Mouse (Mus musculus): ENCODE measurements around the gene Phf6. TPM values are rescaled to one million over a fixed set of nuclear protein-coding genes. Genes with fewer than 3 reads are reported as not detected.

The Phf6 gene
- polyA plus RNA-seq, 1 experiment, result 30.8 TPM

- TF ChIP-seq POLR2A (IDR thresholded peaks at IDR 0.05; ENCODE audit: insufficient read depth, low read length) (no peak), CTCF (IDR thresholded peaks at IDR 0.05; ENCODE audit: low read depth, low read length) (no peak), EP300 (IDR thresholded peaks at IDR 0.05; ENCODE audit: insufficient read depth, low read depth, low read length) (no peak)
- Histone ChIP-seq H3K4me3 (ENCODE audit: low read depth, low read length) (no peak overlapping the region), H3K9ac (ENCODE audit: low read depth, poor library complexity, severe bottlenecking) (no peak overlapping the region), H3K27ac (ENCODE audit: insufficient read depth, low read length) (no peak overlapping the region), H3K4me1 (ENCODE audit: control insufficient read depth, insufficient read depth, low read length) (no peaks in the 10 kb centered on the region), H3K36me3 (ENCODE audit: control insufficient read depth, insufficient read depth, low read length, poor library complexity, severe bottlenecking) (no peaks in the 10 kb centered on the region), H3K9me3 (replicated peaks; ENCODE audit: control insufficient read depth, insufficient read depth, low read length, poor library complexity, severe bottlenecking) (no peaks in the 10 kb centered on the region), H3K27me3 (ENCODE audit: control insufficient read depth, insufficient read depth, low read length, poor library complexity, severe bottlenecking) (no peaks in the 10 kb centered on the region)
These were observed 20.1 kb downstream of the Phf6 start for GRCm38 (mm10) chrX:52932161-52932560.

GRCm38 (mm10) chrX:52934496-52934895, 22.4 kb downstream of the Phf6 start:
- no peak for TF ChIP-seq CTCF (IDR thresholded peaks at IDR 0.05; ENCODE audit: low read depth, low read length)
- no peak for TF ChIP-seq POLR2A (IDR thresholded peaks at IDR 0.05; ENCODE audit: insufficient read depth, low read length)
- TF ChIP-seq EP300 (IDR thresholded peaks at IDR 0.05; ENCODE audit: insufficient read depth, low read depth, low read length), result no peak
- no peaks in the 10 kb centered on the region for H3K27me3 ChIP-seq (ENCODE audit: control insufficient read depth, insufficient read depth, low read length, poor library complexity, severe bottlenecking)
- no peaks in the 10 kb centered on the region for H3K9me3 ChIP-seq (replicated peaks; ENCODE audit: control insufficient read depth, insufficient read depth, low read length, poor library complexity, severe bottlenecking)
- H3K27ac ChIP-seq (ENCODE audit: insufficient read depth, low read length), result no peak overlapping the region
- H3K4me1 ChIP-seq (ENCODE audit: control insufficient read depth, insufficient read depth, low read length), result no peaks in the 10 kb centered on the region
- H3K9ac ChIP-seq (ENCODE audit: low read depth, poor library complexity, severe bottlenecking), result no peak overlapping the region
- H3K36me3 ChIP-seq (ENCODE audit: control insufficient read depth, insufficient read depth, low read length, poor library complexity, severe bottlenecking), result no peaks in the 10 kb centered on the region
- no peak overlapping the region for H3K4me3 ChIP-seq (ENCODE audit: low read depth, low read length)

- H3K4me1 ChIP-seq (ENCODE audit: control insufficient read depth, insufficient read depth, low read length), result no peaks in the 10 kb centered on the region
- no peak overlapping the region for H3K4me3 ChIP-seq (ENCODE audit: low read depth, low read length)
- H3K27ac ChIP-seq (ENCODE audit: insufficient read depth, low read length), result no peak overlapping the region
- no peaks in the 10 kb centered on the region for H3K27me3 ChIP-seq (ENCODE audit: control insufficient read depth, insufficient read depth, low read length, poor library complexity, severe bottlenecking)
- no peak overlapping the region for H3K9ac ChIP-seq (ENCODE audit: low read depth, poor library complexity, severe bottlenecking)
- H3K9me3 ChIP-seq (replicated peaks; ENCODE audit: control insufficient read depth, insufficient read depth, low read length, poor library complexity, severe bottlenecking), result no peaks in the 10 kb centered on the region
- no peaks in the 10 kb centered on the region for H3K36me3 ChIP-seq (ENCODE audit: control insufficient read depth, insufficient read depth, low read length, poor library complexity, severe bottlenecking)
- TF ChIP-seq CTCF (IDR thresholded peaks at IDR 0.05; ENCODE audit: low read depth, low read length), result no peak
- no peak for TF ChIP-seq EP300 (IDR thresholded peaks at IDR 0.05; ENCODE audit: insufficient read depth, low read depth, low read length)
- no peak for TF ChIP-seq POLR2A (IDR thresholded peaks at IDR 0.05; ENCODE audit: insufficient read depth, low read length)
These were observed 33.4 kb downstream of the Phf6 start for GRCm38 (mm10) chrX:52945509-52945908.

GRCm38 (mm10) chrX:52949713-52950112, 37.6 kb downstream of the Phf6 start:
- Histone ChIP-seq H3K9ac (ENCODE audit: low read depth, poor library complexity, severe bottlenecking) (no peak overlapping the region), H3K4me1 (ENCODE audit: control insufficient read depth, insufficient read depth, low read length) (no peaks in the 10 kb centered on the region), H3K9me3 (replicated peaks; ENCODE audit: control insufficient read depth, insufficient read depth, low read length, poor library complexity, severe bottlenecking) (no peaks in the 10 kb centered on the region), H3K27ac (ENCODE audit: insufficient read depth, low read length) (no peak overlapping the region), H3K36me3 (ENCODE audit: control insufficient read depth, insufficient read depth, low read length, poor library complexity, severe bottlenecking) (no peaks in the 10 kb centered on the region), H3K27me3 (ENCODE audit: control insufficient read depth, insufficient read depth, low read length, poor library complexity, severe bottlenecking) (no peaks in the 10 kb centered on the region), H3K4me3 (ENCODE audit: low read depth, low read length) (no peak overlapping the region)
- TF ChIP-seq POLR2A (IDR thresholded peaks at IDR 0.05; ENCODE audit: insufficient read depth, low read length), result no peak
- no peak for TF ChIP-seq CTCF (IDR thresholded peaks at IDR 0.05; ENCODE audit: low read depth, low read length)
- TF ChIP-seq EP300 (IDR thresholded peaks at IDR 0.05; ENCODE audit: insufficient read depth, low read depth, low read length), result no peak

- Histone ChIP-seq H3K9me3 (replicated peaks; ENCODE audit: control insufficient read depth, insufficient read depth, low read length, poor library complexity, severe bottlenecking) (no peaks in the 10 kb centered on the region), H3K27me3 (ENCODE audit: control insufficient read depth, insufficient read depth, low read length, poor library complexity, severe bottlenecking) (no peaks in the 10 kb centered on the region)
These were observed 44.9 kb downstream of the Phf6 start for GRCm38 (mm10) chrX:52956942-52957341.

DNA sequence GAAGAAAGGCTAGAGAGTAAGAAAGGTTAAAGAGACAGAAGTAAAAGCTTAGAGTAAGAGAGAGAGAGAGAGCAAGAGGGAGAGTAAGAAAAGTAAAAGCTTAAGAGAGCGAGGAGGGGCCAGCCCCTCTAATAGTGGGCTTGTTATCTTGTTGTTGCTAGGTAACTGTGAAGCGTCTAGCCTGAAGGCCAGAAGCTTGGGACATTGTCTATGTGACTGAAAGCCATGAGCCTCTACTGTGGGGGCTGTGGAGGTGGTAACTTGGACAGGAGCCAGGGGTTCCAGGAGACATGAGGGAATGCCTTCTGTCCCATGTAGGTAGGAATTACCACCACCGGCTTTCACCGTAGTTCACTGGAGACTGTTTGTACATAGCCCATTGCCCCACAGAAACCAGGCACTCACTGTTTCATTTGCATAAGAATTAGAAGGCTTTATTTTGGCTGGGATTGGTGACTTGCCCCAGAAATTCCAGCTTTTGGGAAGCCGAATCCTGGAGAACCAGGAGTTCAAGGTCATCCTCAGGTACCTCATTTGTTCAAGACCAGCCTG, 49.6 kb downstream of the Phf6 start:
- Histone ChIP-seq H3K9ac (ENCODE audit: low read depth, poor library complexity, severe bottlenecking) (no peak overlapping the region), H3K4me1 (ENCODE audit: control insufficient read depth, insufficient read depth, low read length) (no peaks in the 10 kb centered on the region), H3K9me3 (replicated peaks; ENCODE audit: control insufficient read depth, insufficient read depth, low read length, poor library complexity, severe bottlenecking) (no peaks in the 10 kb centered on the region), H3K27me3 (ENCODE audit: control insufficient read depth, insufficient read depth, low read length, poor library complexity, severe bottlenecking) (no peaks in the 10 kb centered on the region), H3K27ac (ENCODE audit: insufficient read depth, low read length) (peak overlapping the region; percentile 54), H3K36me3 (ENCODE audit: control insufficient read depth, insufficient read depth, low read length, poor library complexity, severe bottlenecking) (no peaks in the 10 kb centered on the region), H3K4me3 (ENCODE audit: low read depth, low read length) (no peak overlapping the region)
- no peak for TF ChIP-seq POLR2A (IDR thresholded peaks at IDR 0.05; ENCODE audit: insufficient read depth, low read length)
- TF ChIP-seq EP300 (IDR thresholded peaks at IDR 0.05; ENCODE audit: insufficient read depth, low read depth, low read length), result no peak
- TF ChIP-seq CTCF (IDR thresholded peaks at IDR 0.05; ENCODE audit: low read depth, low read length), result no peak

More at GRCm38 (mm10) chrX:52956942-52957341, 44.9 kb downstream of the Phf6 start:
- Histone ChIP-seq H3K4me3 (ENCODE audit: low read depth, low read length) (no peak overlapping the region), H3K36me3 (ENCODE audit: control insufficient read depth, insufficient read depth, low read length, poor library complexity, severe bottlenecking) (no peaks in the 10 kb centered on the region), H3K9ac (ENCODE audit: low read depth, poor library complexity, severe bottlenecking) (no peak overlapping the region), H3K27ac (ENCODE audit: insufficient read depth, low read length) (no peak overlapping the region), H3K4me1 (ENCODE audit: control insufficient read depth, insufficient read depth, low read length) (no peaks in the 10 kb centered on the region)
- TF ChIP-seq CTCF (IDR thresholded peaks at IDR 0.05; ENCODE audit: low read depth, low read length) (no peak), POLR2A (IDR thresholded peaks at IDR 0.05; ENCODE audit: insufficient read depth, low read length) (no peak), EP300 (IDR thresholded peaks at IDR 0.05; ENCODE audit: insufficient read depth, low read depth, low read length) (no peak)
